Mouse (Mus musculus) cortical plate, adult 2 months (tissue): Measurements from ENCODE around the gene Foxn3.

Experiments used
- CTCF ChIP-seq: fragments of 200-500 bp; IDR thresholded peaks from 2 replicates; pipeline ENCODE4 v1.5.1; 2011; ENCODE audit warnings: mild to moderate bottlenecking, control low read depth, low read length; ENCODE audit not compliant: insufficient read depth; ENCODE audit errors: extremely low read depth
- POLR2A ChIP-seq: fragments of 200-500 bp; IDR thresholded peaks from 2 replicates; pipeline ENCODE4 v1.6.1; 2011; ENCODE audit warnings: mild to moderate bottlenecking, low read length, control low read depth; ENCODE audit not compliant: insufficient read depth; ENCODE audit errors: extremely low read depth

DNA sequence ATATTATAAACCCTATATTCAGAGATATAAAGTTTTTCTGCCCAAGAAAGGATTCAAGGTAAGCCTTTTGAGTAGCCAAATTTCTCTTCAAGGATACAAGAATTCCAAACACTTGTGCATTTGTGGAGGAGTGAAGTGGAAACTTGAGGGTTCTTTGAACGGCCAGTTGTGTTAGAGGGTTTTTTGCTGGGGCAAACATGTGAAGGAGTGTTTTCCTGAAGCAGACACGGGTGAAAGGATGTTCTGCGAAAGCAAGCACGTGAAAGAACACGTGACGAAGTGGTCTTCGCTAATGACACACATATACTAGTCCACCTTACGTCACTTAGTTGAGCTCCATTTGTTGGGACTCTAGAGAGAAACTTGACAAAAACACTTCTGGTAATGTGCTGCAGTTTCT, 162.5 kb downstream of the Foxn3 start:
- TF ChIP-seq CTCF, result no peak
- no peak for TF ChIP-seq POLR2A
